Mouse (Mus musculus) cerebellum, adult 11 months (tissue): Measurements from ENCODE around the gene Zfp51.
"Not testable (repeated sequence)": the region's sequence is repeated elsewhere in the genome, so short reads cannot be mapped to it uniquely, and the experiment has no call there.

ENCODE experiments used
- DNase-seq: peaks from one replicate; pipeline ENCODE4 v3.0.0; 2022

The Zfp51 gene

GRCm38 (mm10) chr17:21450138-21450704 lies at the start of gene Zfp51:
Zfp51 (plus strand) TSS chr17:21450374.
- peak; percentile 75 for DNase-seq

GRCm38 (mm10) chr17:21422664-21423599 lies 27.2 kb upstream of the Zfp51 start, which contains the start of gene Zfp54:
Zfp54 (plus strand) TSS chr17:21423227.
- DNase-seq = peak; percentile 19

DNA sequence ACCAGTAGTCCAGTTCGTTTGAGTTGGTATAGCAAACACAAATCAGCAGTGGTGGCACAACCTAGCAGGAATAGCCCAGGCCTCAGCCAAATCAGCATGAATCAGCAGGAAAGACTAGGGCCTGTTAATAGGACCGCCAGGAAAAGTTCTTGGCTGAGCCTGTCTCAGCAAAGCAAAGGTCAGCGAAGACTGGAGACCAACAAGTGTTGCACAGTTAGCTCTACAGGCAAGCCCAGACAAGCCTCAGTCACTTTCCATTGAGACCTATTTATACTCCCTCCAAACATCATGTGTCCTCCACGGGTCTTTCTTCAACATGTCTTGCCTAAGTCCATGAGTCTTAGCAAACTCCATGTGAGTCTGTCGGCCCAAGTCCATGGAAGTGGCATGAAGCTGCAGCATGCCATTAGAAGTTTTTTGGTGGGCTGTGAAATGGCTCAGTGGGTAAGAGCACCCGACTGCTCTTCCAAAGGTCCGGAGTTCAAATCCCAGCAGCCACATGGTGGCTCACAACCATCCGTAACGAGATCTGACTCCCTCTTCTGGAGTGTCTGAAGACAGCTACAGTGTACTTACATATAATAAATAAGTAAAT lies 11.3 kb upstream of the Zfp51 start:
- not testable (repeated sequence) for DNase-seq

- DNase-seq = peak; percentile 46
These were observed 505 bp upstream of the Zfp51 start for GRCm38 (mm10) chr17:21449669-21450068.

GRCm38 (mm10) chr17:21463550-21463949 lies 13.4 kb downstream of the Zfp51 start:
- no peak for DNase-seq

DNA sequence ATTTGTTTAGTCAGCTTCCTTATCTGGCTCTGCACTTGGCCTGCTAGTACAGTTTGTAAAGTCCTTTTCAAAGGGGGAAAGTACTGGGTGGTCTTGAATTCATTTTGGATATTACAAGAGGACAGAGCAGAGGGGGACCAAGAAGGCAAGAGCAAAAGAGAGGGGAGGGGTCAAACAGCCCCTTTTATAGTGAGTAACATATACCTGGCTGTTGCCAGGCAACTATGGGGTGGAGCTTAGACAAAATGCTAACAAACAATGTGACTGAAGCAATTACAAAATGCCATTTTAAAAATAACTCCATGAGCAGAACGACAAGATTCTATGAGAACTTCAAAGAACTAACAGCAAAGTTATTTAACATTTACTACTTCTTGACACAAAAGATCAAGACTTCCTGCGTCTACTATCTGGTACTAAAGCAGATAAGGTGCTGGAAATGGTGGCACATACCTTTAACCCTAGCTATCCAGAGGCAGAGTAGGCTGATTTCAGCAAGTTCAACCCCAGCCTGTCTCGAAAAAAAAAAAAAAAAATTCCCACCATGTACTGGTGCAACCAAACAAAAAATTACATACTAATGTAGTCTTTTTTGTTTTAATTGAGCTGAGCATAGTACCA lies 22.0 kb downstream of the Zfp51 start:
- no peak for DNase-seq

GRCm38 (mm10) chr17:21472653-21473307 lies 22.6 kb downstream of the Zfp51 start:
- DNase-seq = no peak

GRCm38 (mm10) chr17:21473362-21474190 lies 23.4 kb downstream of the Zfp51 start:
- no peak for DNase-seq

DNA sequence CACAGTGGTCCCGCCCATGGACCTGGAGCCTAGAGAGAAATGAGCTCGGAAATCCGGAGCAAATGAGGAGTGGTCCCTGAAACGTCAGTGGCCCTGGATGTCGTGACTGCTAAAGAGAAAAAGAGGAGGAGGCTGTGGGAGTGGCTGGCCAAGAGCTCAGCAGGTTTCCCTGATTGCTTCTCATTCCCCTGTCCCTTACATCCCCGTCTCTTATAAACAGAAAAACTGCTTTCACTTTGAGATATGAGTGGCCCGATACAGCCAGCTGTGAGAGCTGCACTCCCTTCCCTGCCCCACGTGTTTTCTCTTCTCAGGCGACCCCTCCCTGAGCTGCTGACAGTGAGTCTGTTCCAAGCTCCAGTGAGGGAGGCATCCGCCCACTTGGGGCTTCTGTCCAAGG lies 24.6 kb downstream of the Zfp51 start:
- DNase-seq = not testable (repeated sequence)

DNA sequence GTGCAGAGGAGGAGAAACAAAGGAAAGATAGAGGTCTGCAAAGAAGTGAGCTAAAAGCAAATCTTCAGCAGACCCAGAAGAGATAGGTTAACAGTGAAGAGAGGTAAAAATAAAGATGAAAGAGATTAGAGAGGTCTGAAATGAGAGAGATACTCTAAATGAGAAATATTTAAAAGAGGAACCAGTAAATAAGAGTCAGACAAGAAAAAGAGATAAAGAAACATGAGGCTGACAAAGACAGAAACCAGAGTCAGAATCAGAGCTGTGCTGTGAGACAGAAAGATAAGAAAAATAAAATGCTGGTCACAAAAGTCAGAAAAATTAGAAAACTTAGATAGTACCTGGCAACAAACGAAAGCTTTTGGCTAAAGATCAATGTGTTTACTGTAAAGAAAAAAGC lies 25.1 kb downstream of the Zfp51 start:
- DNase-seq = not testable (repeated sequence)

- not testable (repeated sequence) for DNase-seq
These were observed 26.2 kb downstream of the Zfp51 start for GRCm38 (mm10) chr17:21476351-21476750.

- not testable (repeated sequence) for DNase-seq
These were observed 28.1 kb downstream of the Zfp51 start for GRCm38 (mm10) chr17:21478103-21478777.

DNA sequence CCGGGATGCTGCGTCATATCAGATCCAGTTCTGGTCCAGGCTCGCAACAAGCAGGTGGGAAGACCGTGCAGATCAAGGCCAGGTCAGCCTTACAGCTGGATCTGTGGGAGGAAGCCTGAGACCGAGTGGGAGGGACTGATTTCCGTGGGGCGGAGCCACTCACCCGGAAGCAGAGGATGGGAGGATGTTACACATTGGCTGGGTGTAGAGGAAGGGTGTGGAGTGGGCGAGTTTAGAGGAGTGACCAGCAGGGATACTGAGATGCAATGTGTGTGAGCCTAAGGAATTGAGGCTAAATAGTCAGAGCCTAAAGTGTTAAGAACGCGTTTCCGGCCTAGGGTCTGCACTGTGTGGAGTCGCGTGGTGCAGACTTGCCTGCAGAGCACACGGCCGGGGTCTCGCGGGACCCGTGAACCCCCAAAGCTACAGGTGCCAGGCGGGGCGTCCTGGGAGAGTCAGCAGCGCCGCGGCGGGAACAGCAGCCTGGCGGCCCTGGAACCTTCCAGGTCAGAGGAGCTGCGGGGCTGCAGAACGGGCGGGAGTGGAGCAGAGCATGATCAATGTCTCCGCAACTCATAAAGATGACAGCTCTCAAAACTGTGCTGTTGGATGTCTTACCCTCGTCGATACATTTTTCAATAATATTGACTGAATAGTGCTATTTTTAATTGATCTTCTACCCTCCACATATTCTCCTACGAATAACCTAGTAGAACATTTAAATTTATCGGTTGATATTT lies 38.8 kb downstream of the Zfp51 start, which contains the start of gene Zfp53:
Zfp53 (plus strand) TSS at position 239 of the 740 bp plus-strand sequence.
- DNase-seq = peak; percentile 71

- DNase-seq = no peak
These were observed 39.4 kb downstream of the Zfp51 start for GRCm38 (mm10) chr17:21489500-21490001.

DNA sequence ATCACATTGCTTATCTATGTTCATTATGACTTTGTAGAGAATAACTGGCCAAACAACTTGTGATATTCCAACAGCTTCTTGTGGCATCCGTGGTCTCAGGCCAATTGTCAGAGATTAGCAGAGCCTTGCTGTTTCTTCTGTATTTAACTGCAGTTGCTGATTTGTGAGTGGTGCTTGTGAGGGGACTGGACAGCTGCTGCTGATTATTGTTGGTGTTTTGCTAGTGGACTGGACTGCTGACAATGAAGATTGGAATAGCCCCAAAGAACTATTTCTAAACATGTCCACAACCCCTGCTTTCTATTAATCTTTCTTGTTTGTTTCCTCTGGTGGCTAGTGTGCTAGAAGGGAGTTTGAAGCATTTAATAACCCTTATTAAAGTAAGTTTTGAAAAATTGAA lies 51.2 kb downstream of the Zfp51 start:
- no peak for DNase-seq

DNA sequence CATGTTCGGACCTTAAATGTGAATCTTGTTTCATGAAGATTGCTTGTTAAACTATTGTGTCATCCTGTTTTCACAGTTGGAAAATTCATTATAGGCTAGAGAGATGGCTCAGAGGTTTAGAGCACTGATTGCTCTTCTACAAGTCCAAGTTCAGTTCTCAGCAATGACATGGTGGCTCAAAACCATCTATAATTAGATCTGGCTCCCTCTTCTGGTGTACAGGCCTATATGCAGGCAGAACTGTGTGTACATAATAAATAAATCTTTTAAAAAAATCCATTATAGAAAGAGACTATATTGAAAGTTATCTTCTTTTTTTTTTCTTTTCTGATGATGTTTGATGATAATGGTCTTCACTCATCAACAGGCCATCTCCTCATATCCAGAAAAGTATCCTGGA lies 54.4 kb downstream of the Zfp51 start:
- no peak for DNase-seq

- no peak for DNase-seq
These were observed 56.1 kb downstream of the Zfp51 start for GRCm38 (mm10) chr17:21506258-21506657.

- DNase-seq = no peak
These were observed 59.6 kb downstream of the Zfp51 start for GRCm38 (mm10) chr17:21509756-21510155.
